Mouse (Mus musculus): Measurements from ENCODE around the gene Rbm3. TPM values are rescaled to one million over a fixed set of nuclear protein-coding genes. Genes with fewer than 3 reads are reported as not detected.

Rbm3 gene
- total and polyA plus RNA-seq, 3 experiments: 750 to 1,021 TPM; not detected in 1

DNA sequence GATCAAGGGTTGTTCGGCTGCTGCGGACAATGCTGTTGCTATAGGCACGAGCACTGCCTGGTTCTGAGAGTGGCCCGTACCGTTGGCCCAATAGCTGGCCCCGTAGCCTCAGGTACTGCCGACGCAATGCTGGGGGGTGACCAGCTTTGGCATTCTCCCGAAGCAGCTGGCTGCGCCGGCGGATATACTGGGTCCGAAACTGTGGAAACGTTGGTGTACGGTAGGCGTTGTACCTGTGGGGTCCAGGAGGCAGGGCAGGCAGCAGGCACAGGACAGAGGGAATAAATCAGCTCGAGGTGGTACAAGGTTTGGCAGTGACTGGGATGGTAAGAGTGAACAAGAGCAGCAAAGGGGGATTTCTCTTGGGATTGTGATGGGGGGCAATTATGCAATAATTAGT, 14.3 kb downstream of the Rbm3 start:
- DNase-seq (ENCODE audit: low read depth, low spot score): no peak
- Histone ChIP-seq H3K9ac (ENCODE audit: control insufficient read depth, low read depth, low read length, poor library complexity, severe bottlenecking) (peak overlapping the region; percentile 53), H3K9me3 (replicated peaks; ENCODE audit: insufficient read depth, low read length) (no peaks in the 10 kb centered on the region), H3K27me3 (ENCODE audit: control insufficient read depth in 1 of 2, insufficient read depth in 2 of 2, low read length in 2 of 2) (no peaks in the 10 kb centered on the region), H3K4me3 (ENCODE audit: control insufficient read depth in 1 of 2, insufficient read depth in 1 of 2, low read depth in 2 of 2, low read length in 2 of 2) (peak overlapping the region; percentile 39 to 48), H3K36me3 (ENCODE audit: control insufficient read depth in 1 of 2, insufficient read depth in 2 of 2, low read length in 2 of 2) (peaks cover 4 to 13% of the 10 kb centered on the region in 2 experiments; a peak in 3 of 4 replicates), H3K4me1 (ENCODE audit: control insufficient read depth in 1 of 2, insufficient read depth in 2 of 2, low read length in 2 of 2) (peaks cover 6 to 9% of the 10 kb centered on the region in 2 experiments), H3K79me2 (ENCODE audit: control insufficient read depth, insufficient read depth, low read length, poor library complexity) (peaks cover 3% of the 10 kb centered on the region; the same call in 1 of the 2 replicates), H3K27ac (ENCODE audit: control insufficient read depth, low read depth, low read length) (peak overlapping the region; percentile 85)
- TF ChIP-seq MXI1 (IDR thresholded peaks at IDR 0.05; ENCODE audit: low read depth, low read length) (no peak), MYC (IDR thresholded peaks at IDR 0.05; ENCODE audit: low read depth, low read length) (no peak)

DNA sequence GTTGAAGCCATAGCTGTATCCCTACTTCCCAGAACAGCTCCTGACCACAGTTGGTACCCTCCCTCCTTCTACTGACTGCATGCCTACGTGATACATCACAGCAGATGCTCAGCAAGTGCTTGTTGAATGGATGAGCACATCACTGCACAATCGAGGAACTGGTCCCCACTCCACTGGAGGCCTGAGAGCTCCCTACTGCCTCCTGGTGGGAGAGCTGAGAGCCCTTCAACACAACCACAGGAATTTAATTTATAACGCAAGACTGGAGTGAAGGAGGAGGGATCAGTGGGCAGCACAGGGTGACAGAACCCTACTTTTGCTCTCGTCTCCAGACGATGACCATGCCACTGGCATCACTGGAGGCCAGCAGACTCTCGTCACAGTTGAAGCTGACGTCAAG, 20.4 kb downstream of the Rbm3 start:
- Histone ChIP-seq H3K27ac (ENCODE audit: control insufficient read depth, low read depth, low read length) (no peak overlapping the region), H3K27me3 (ENCODE audit: control insufficient read depth in 1 of 2, insufficient read depth in 2 of 2, low read length in 2 of 2) (no peaks in the 10 kb centered on the region), H3K4me1 (ENCODE audit: control insufficient read depth in 1 of 2, insufficient read depth in 2 of 2, low read length in 2 of 2) (no peaks in the 10 kb centered on the region), H3K4me3 (ENCODE audit: control insufficient read depth in 1 of 2, insufficient read depth in 1 of 2, low read depth in 2 of 2, low read length in 2 of 2) (no peak overlapping the region), H3K9ac (ENCODE audit: control insufficient read depth, low read depth, low read length, poor library complexity, severe bottlenecking) (no peak overlapping the region), H3K79me2 (ENCODE audit: control insufficient read depth, insufficient read depth, low read length, poor library complexity) (no peaks in the 10 kb centered on the region), H3K36me3 (ENCODE audit: control insufficient read depth in 1 of 2, insufficient read depth in 2 of 2, low read length in 2 of 2) (peaks cover 0 to 4% of the 10 kb centered on the region in 2 experiments; a peak in 2 of 4 replicates), H3K9me3 (replicated peaks; ENCODE audit: insufficient read depth, low read length) (no peaks in the 10 kb centered on the region)
- peak; percentile 70 for DNase-seq (ENCODE audit: low read depth, low spot score)
- TF ChIP-seq EP300 (IDR thresholded peaks at IDR 0.05; ENCODE audit: low read depth in 1 of 2, low read length in 2 of 2): no peak
- TF ChIP-seq CTCF (IDR thresholded peaks at IDR 0.05 in 2 of 3, conservative IDR thresholded peaks at IDR 0.05 in 1 of 3; ENCODE audit: control insufficient read depth in 1 of 3, insufficient read depth in 1 of 3, low read depth in 2 of 3, low read length in 3 of 3, poor library complexity in 1 of 3, severe bottlenecking in 1 of 3): peak; percentile 61 to 83 (median 67)
- TF ChIP-seq TAL1 (IDR thresholded peaks at IDR 0.05; ENCODE audit: low read length): no peak
- no peak for TF ChIP-seq ZKSCAN1 (IDR thresholded peaks at IDR 0.05; ENCODE audit: low read depth, low read length)
- TF ChIP-seq RAD21 (IDR thresholded peaks at IDR 0.05; ENCODE audit: low read depth, low read length): peak; percentile 16; the same call in 1 of the 2 replicates
- TF ChIP-seq SIN3A (IDR thresholded peaks at IDR 0.05; ENCODE audit: low read length): no peak
- peak; percentile 62 for TF ChIP-seq SMC3 (IDR thresholded peaks at IDR 0.05; ENCODE audit: low read depth, low read length)
- TF ChIP-seq JUND (IDR thresholded peaks at IDR 0.05; ENCODE audit: low read depth, low read length): no peak
- TF ChIP-seq BHLHE40 (IDR thresholded peaks at IDR 0.05; ENCODE audit: borderline replicate concordance, low read depth, low read length): no peak

DNA sequence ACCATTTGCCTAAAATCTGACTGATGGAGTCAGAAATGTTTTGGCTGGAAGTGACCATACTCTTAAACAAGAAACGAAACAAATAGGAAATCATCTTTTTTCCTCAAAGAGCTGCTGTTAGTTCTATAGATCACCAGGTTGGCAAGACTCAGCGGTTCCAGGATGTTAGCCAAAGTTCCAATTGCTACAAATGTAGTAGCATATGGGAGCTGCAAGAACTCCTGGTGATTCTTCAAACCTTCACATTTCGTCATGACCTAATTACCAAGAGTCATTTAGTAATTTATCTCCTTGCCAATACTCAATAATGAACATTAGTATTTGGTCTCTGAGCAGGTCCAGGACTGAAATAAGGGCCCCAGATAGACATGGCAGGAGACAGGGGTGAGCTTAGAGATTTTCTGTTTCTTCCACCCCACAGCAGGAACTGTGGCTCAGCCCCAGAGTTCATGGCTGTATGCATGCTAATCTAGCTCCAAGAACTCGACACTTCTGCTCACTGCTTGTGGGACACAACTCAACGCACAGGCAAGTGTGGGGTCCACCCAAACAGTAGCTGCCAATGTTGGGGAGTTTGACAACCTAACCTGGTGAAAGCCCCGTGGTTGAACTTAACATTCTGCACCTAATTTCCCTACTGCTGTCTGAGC, 21.7 kb downstream of the Rbm3 start:
- DNase-seq (ENCODE audit: low read depth, low spot score): no peak
- Histone ChIP-seq H3K9ac (ENCODE audit: control insufficient read depth, low read depth, low read length, poor library complexity, severe bottlenecking) (no peak overlapping the region), H3K4me1 (ENCODE audit: control insufficient read depth in 1 of 2, insufficient read depth in 2 of 2, low read length in 2 of 2) (no peaks in the 10 kb centered on the region), H3K27ac (ENCODE audit: control insufficient read depth, low read depth, low read length) (no peak overlapping the region), H3K4me3 (ENCODE audit: control insufficient read depth in 1 of 2, insufficient read depth in 1 of 2, low read depth in 2 of 2, low read length in 2 of 2) (no peak overlapping the region), H3K79me2 (ENCODE audit: control insufficient read depth, insufficient read depth, low read length, poor library complexity) (no peaks in the 10 kb centered on the region), H3K36me3 (ENCODE audit: control insufficient read depth in 1 of 2, insufficient read depth in 2 of 2, low read length in 2 of 2) (peaks cover 0 to 4% of the 10 kb centered on the region in 2 experiments; a peak in 2 of 4 replicates), H3K9me3 (replicated peaks; ENCODE audit: insufficient read depth, low read length) (no peaks in the 10 kb centered on the region), H3K27me3 (ENCODE audit: control insufficient read depth in 1 of 2, insufficient read depth in 2 of 2, low read length in 2 of 2) (no peaks in the 10 kb centered on the region)
- TF ChIP-seq MAZ (IDR thresholded peaks at IDR 0.05; ENCODE audit: low read depth, low read length) (no peak), ZC3H11A (IDR thresholded peaks at IDR 0.05; ENCODE audit: low read depth, low read length) (no peak), ETS1 (IDR thresholded peaks at IDR 0.05; ENCODE audit: low read depth, low read length) (no peak), ZKSCAN1 (IDR thresholded peaks at IDR 0.05; ENCODE audit: low read depth, low read length) (no peak), MXI1 (IDR thresholded peaks at IDR 0.05; ENCODE audit: low read depth, low read length) (no peak), CHD1 (IDR thresholded peaks at IDR 0.05; ENCODE audit: low read depth, low read length) (no peak), E2F4 (IDR thresholded peaks at IDR 0.05; ENCODE audit: borderline replicate concordance, low read depth, low read length) (no peak), MAX (IDR thresholded peaks at IDR 0.05; ENCODE audit: low read length) (no peak), BHLHE40 (IDR thresholded peaks at IDR 0.05; ENCODE audit: borderline replicate concordance, low read depth, low read length) (no peak)

All from MEL (cell line).